Mouse (Mus musculus): ENCODE measurements around the gene Vipas39.

The Vipas39 gene

DNA sequence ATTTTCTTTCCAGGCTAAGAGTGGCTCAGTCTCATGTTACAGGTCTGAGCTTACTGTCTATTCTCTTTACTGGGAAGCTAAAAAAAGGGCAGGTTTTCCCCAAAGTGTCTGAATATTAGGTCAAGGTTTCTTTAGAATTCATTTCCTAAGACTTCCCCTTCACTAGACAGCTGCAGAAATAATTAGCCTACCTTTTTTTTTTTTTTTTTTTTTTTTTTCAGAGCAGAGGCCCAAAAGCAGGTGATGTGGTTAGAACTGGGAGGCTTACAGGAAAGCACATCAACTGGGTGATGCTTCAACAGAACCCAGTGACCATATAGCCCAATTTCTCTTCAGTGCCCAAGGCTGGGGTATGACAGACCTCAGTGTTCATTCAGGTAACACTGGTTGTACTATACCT lies 69.7 kb downstream of the Vipas39 start:
- no peak for DNase-seq (ENCODE audit: low spot score in 2 of 2)

DNA sequence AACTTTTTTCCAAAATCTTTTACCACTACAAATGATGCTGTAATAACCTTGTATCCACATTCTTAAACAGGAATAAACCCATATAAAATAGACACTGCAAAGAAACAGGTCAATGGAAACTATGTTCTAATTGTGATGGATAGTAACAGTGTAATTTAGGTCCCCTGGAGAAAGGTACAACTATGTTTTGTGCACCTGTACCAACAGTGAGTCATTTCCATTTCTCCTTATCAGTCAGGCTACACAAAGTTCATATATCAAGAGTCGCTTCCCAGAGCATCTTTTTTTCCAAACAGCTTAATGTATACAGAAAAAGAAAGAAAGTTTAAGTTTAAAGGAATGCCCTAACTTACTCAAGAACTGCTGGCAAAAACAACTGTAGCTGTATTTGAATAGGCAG lies 71.0 kb downstream of the Vipas39 start:
- no peak for DNase-seq (ENCODE audit: low spot score in 2 of 2)

- no peak for DNase-seq (ENCODE audit: low spot score in 2 of 2)
Measured at GRCm38 (mm10) chr12:87193008-87193407, 73.0 kb downstream of the Vipas39 start.
